Mouse (Mus musculus) embryonic stem cell, embryonic (primary cell): Measurements from ENCODE around the gene Vim.

ENCODE experiments used
- CTCF ChIA-PET, 4 experiments: fragments of 300-600 bp in 2 of 4; fragments of 350-600 bp in 2 of 4; sonication (Branson Sonifier 250); formaldehyde crosslinking; loops; one replicate each; lab custom pipeline; 2022; ENCODE audit warnings: inconsistent platforms in 2 of 4; lab: Charles Lee
- POLR2A ChIA-PET, 4 experiments: fragments of 300-600 bp in 2 of 4; fragments of 350-600 bp in 2 of 4; sonication (Branson Sonifier 250); formaldehyde crosslinking; loops; one replicate each; lab custom pipeline; 2022; ENCODE audit warnings: antibody characterized with exemption in 4 of 4, inconsistent platforms in 1 of 4; lab: Charles Lee

Vim gene

GRCm38 (mm10) chr2:13557145-13558030 is 16.3 kb upstream of the Vim start:
- ChIA-PET POLR2A (interaction anchor here in 2 of 4 experiments (1.4 to 2.0 kb wide), 2 partner anchors 13 kb away, joined by 6 to 7 read pairs; partner anchors contain the start of gene Trdmt1 (in 2 of the 2)), CTCF (no interaction called here)

- POLR2A ChIA-PET = no interaction called here
These were observed 15.0 kb upstream of the Vim start for GRCm38 (mm10) chr2:13558607-13559262.

GRCm38 (mm10) chr2:13559303-13559702 is 14.4 kb upstream of the Vim start:
- ChIA-PET POLR2A (no interaction called here), CTCF (no interaction called here)

More at GRCm38 (mm10) chr2:13558607-13559262, 15.0 kb upstream of the Vim start:
- CTCF ChIA-PET = no interaction called here

- ChIA-PET CTCF (interaction anchor here in 1 of 4 experiments (0.7 to 1.0 kb wide), 2 partner anchors 22 to 937 kb away, joined by 3 to 4 read pairs; no protein-coding TSS in a partner anchor), POLR2A (interaction anchor here in 1 of 4 experiments (0.6 to 1.6 kb wide), 2 partner anchors 15 to 271 kb away, joined by 4 to 6 read pairs; no protein-coding TSS in a partner anchor)
These were observed 14.0 kb upstream of the Vim start for GRCm38 (mm10) chr2:13559729-13560128.

- ChIA-PET CTCF (interaction anchor here in 1 of 4 experiments (0.7 to 1.0 kb wide), 2 partner anchors 23 to 936 kb away, joined by 3 to 4 read pairs; no protein-coding TSS in a partner anchor), POLR2A (interaction anchor here in 1 of 4 experiments (0.6 to 1.6 kb wide), 2 partner anchors 14 to 271 kb away, joined by 4 to 6 read pairs; no protein-coding TSS in a partner anchor)
These were observed 13.3 kb upstream of the Vim start for GRCm38 (mm10) chr2:13560396-13560795.

GRCm38 (mm10) chr2:13570122-13570521 is 3.6 kb upstream of the Vim start:
- POLR2A ChIA-PET = no interaction called here
- CTCF ChIA-PET = no interaction called here

GRCm38 (mm10) chr2:13572101-13572553 is 1.6 kb upstream of the Vim start:
- POLR2A ChIA-PET = interaction anchor here in 3 of 4 experiments (0.5 to 1.7 kb wide), 8 partner anchors 16 to 1872 kb away, joined by 3 to 10 read pairs (median 4); partner anchors contain the start of gene Trdmt1 (in 3 of the 3)
- CTCF ChIA-PET = interaction anchor here in 3 of 4 experiments (0.6 to 1.2 kb wide), 4 partner anchors 34 to 297 kb away, joined by 3 to 7 read pairs (median 4); no protein-coding TSS in a partner anchor

- ChIA-PET CTCF (interaction anchor here in 2 of 4 experiments (0.8 to 1.2 kb wide), 2 partner anchors 35 kb away, joined by 3 read pairs; no protein-coding TSS in a partner anchor), POLR2A (interaction anchor here in 3 of 4 experiments (0.5 to 2.1 kb wide), 12 partner anchors 17 to 1873 kb away, joined by 3 to 10 read pairs (median 4); partner anchors contain the start of gene Trdmt1 (in 3 of the 3))
These were observed 900 bp upstream of the Vim start for GRCm38 (mm10) chr2:13572647-13573407.

- ChIA-PET POLR2A (interaction anchor here in 3 of 4 experiments (0.6 to 3.1 kb wide), 22 partner anchors 9 to 382 kb away, joined by 3 to 25 read pairs (median 4); partner anchors contain the start of genes Rsu1 (in 2 of the 3) and Trdmt1 (in 2 of the 3)), CTCF (interaction anchor here (0.6 to 2.5 kb wide), 8 partner anchors 26 to 303 kb away, joined by 3 to 11 read pairs (median 5); partner anchors contain the start of gene Rsu1 (in 1 of the 4))
These were observed 506 bp downstream of the Vim start for GRCm38 (mm10) chr2:13574066-13574800.

GRCm38 (mm10) chr2:13574801-13575150 is 1.0 kb downstream of the Vim start:
- CTCF ChIA-PET = interaction anchor here (0.6 to 2.5 kb wide), 6 partner anchors 37 to 297 kb away, joined by 3 to 11 read pairs (median 7); no protein-coding TSS in a partner anchor
- POLR2A ChIA-PET = interaction anchor here in 3 of 4 experiments (0.9 to 3.1 kb wide), 13 partner anchors 12 to 382 kb away, joined by 3 to 25 read pairs (median 4); partner anchors contain the start of gene Trdmt1 (in 2 of the 3)

GRCm38 (mm10) chr2:13575287-13575801 is 1.6 kb downstream of the Vim start:
- ChIA-PET CTCF (interaction anchor here in 3 of 4 experiments (0.6 to 2.5 kb wide), 3 partner anchors 111 to 298 kb away, joined by 4 to 8 read pairs (median 7); no protein-coding TSS in a partner anchor), POLR2A (interaction anchor here in 3 of 4 experiments (1.2 to 3.1 kb wide), 6 partner anchors 12 to 31 kb away, joined by 4 to 25 read pairs (median 6); partner anchors contain the start of gene Trdmt1 (in 2 of the 3))

GRCm38 (mm10) chr2:13575926-13576325 is 2.2 kb downstream of the Vim start:
- CTCF ChIA-PET = interaction anchor here in 1 of 4 experiments (2.5 kb wide), 1 partner anchor 298 kb away, joined by 8 read pairs; no protein-coding TSS in a partner anchor
- POLR2A ChIA-PET = interaction anchor here in 2 of 4 experiments (1.8 to 3.1 kb wide), 2 partner anchors 30 to 32 kb away, joined by 5 to 25 read pairs; partner anchors contain the start of gene Trdmt1 (in 1 of the 2)

GRCm38 (mm10) chr2:13577399-13577798 is 3.7 kb downstream of the Vim start:
- POLR2A ChIA-PET = interaction anchor here in 1 of 4 experiments (1.7 kb wide), 1 partner anchor 43 kb away, joined by 4 read pairs; no protein-coding TSS in a partner anchor
- CTCF ChIA-PET = no interaction called here

GRCm38 (mm10) chr2:13578473-13579152 is 4.9 kb downstream of the Vim start:
- ChIA-PET CTCF (interaction anchor here in 1 of 4 experiments (0.6 kb wide), 1 partner anchor 281 kb away, joined by 4 read pairs; no protein-coding TSS in a partner anchor), POLR2A (interaction anchor here in 2 of 4 experiments (0.6 to 1.7 kb wide), 3 partner anchors 24 to 111 kb away, joined by 3 to 11 read pairs (median 4); no protein-coding TSS in a partner anchor)

- ChIA-PET CTCF (interaction anchor here in 1 of 4 experiments (0.5 to 0.6 kb wide), 2 partner anchors 33 to 281 kb away, joined by 3 to 4 read pairs; no protein-coding TSS in a partner anchor), POLR2A (interaction anchor here in 2 of 4 experiments (0.6 to 0.7 kb wide), 2 partner anchors 23 to 111 kb away, joined by 3 to 11 read pairs; no protein-coding TSS in a partner anchor)
These were observed 5.6 kb downstream of the Vim start for GRCm38 (mm10) chr2:13579315-13579714.
